Mouse (Mus musculus) limb, embryonic 10.5 days (tissue): ENCODE results near the gene Cuta. TPM values are rescaled to one million over a fixed set of nuclear protein-coding genes. Genes with fewer than 3 reads are reported as not detected.
A peak's percentile ranks its signal among the peaks of the same experiment; 100 is the strongest.
"Not testable (repeated sequence)": the region's sequence is repeated elsewhere in the genome, so short reads cannot be mapped to it uniquely, and the experiment has no call there.

Experiments
- DNase-seq: peaks from one replicate; pipeline ENCODE4 v3.0.0-alpha.2; 2017; ENCODE audit warnings: low spot score
- H3K27ac ChIP-seq: fragments of 300-500 bp; sonication (generic); 2 replicates; pipeline ENCODE4 v1.5.1; 2016; ENCODE audit warnings: mild to moderate bottlenecking
- H3K27me3 ChIP-seq: fragments of 300-500 bp; sonication (generic); 2 replicates; pipeline ENCODE4 v1.6.1; 2016; ENCODE audit warnings: low read depth, mild to moderate bottlenecking; ENCODE audit not compliant: poor library complexity, severe bottlenecking
- H3K36me3 ChIP-seq: fragments of 300-500 bp; sonication (generic); 2 replicates; pipeline ENCODE4 v1.6.1; 2016; ENCODE audit warnings: mild to moderate bottlenecking, moderate library complexity
- H3K4me1 ChIP-seq: fragments of 300-500 bp; sonication (generic); 2 replicates; pipeline ENCODE4 v1.6.1; 2016
- H3K4me3 ChIP-seq: fragments of 300-500 bp; sonication (generic); 2 replicates; pipeline ENCODE4 v1.5.1; 2016; ENCODE audit warnings: mild to moderate bottlenecking, moderate library complexity
- H3K9me3 ChIP-seq: fragments of 300-500 bp; sonication (generic); replicated peaks from 2 replicates; pipeline ENCODE4 v1.6.1; 2016; ENCODE audit warnings: mild to moderate bottlenecking
- WGBS: fragments of 180-500 bp; shearing (Covaris S2); methylation state at CpG from one replicate; pipeline ENCODE4 v1.1.7; 2016; 5-methylcytosine and 5-hydroxymethylcytosine counted together
- polyA plus RNA-seq: library from polyadenylated mRNA; unstranded; fragments of >200 nt; fragmentation: Nextera tagmentation; extraction: Ambion mirVana; gene quantifications from 2 replicates; pipeline ENCODE4 v1.2.1, GENCODE M21; 2016

The Cuta gene
- polyA plus RNA-seq, 1 experiment from 2014 or later, result 184 TPM

GRCm38 (mm10) chr17:26918343-26918742, 21.0 kb downstream of the Cuta start:
- Histone ChIP-seq H3K27ac (no peak overlapping the region), H3K4me1 (peaks cover 11% of the 10 kb centered on the region), H3K36me3 (peaks cover 33% of the 10 kb centered on the region), H3K27me3 (no peaks in the 10 kb centered on the region), H3K9me3 (no peaks in the 10 kb centered on the region), H3K4me3 (peak overlapping the region; percentile 81)
- no peak for DNase-seq
- WGBS, result 64% methylated on average over 2 of the region's 2 CpGs

GRCm38 (mm10) chr17:26917560-26917959, 21.8 kb downstream of the Cuta start:
- DNase-seq, H3K27me3 ChIP-seq, H3K9me3 ChIP-seq: not testable (repeated sequence)
- Histone ChIP-seq H3K4me3 (peak overlapping the region; percentile 81), H3K36me3 (peaks cover 26% of the 10 kb centered on the region), H3K27ac (peak overlapping the region; percentile 90), H3K4me1 (peaks cover 11% of the 10 kb centered on the region)
- WGBS, result under 1% methylated on average over 12 of the region's 12 CpGs

DNA sequence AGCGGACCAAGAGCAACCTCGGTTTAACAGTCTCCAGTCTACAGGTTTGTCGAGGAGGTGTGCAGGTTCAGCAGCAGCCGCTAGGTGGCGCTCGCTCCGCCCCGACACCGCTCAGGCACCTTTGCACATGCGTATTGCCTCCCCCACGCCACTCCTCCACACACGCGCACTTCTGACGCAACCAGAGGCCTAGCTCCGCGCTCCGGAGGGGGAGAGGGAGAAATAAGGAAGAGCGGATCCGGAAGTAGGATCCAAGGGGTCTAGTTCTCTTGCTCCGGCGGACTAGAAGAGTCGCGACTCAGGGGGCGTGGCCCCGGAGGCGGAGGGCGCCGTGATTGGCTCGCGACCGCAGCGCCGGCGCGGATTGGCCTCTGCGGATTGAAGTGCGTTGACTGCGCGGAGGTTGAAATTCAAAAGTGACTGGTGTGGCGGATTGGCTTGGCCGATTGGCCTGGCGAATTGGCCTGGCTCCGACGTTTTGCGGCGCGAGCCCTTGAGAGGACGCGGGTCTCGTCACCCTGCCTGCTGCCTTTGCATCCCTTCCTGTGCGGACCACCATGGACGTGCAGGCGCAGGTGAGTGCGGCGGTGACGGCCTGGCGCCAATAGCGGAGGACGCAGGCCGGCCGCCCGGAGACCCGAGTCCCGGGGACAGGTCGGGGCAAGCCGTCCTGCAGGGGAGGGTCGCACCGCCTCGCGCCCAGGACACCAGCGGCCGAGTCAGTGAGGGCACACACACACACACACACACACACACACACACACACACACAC, 22.5 kb downstream of the Cuta start, which contains the start of gene Kifc5b:
Gene Kifc5b (plus strand): TSS at position 381 of the 772 bp plus-strand sequence.
- WGBS, result under 1% methylated on average over 67 of the region's 72 CpGs

GRCm38 (mm10) chr17:26915248-26915647, 24.1 kb downstream of the Cuta start:
- no peaks in the 10 kb centered on the region for H3K9me3 ChIP-seq
- DNase-seq, result no peak
- peaks cover 9% of the 10 kb centered on the region; the same call in 1 of the 2 replicates for H3K36me3 ChIP-seq
- H3K27ac ChIP-seq, result no peak overlapping the region
- 71% methylated on average over 1 of the region's 1 CpGs for WGBS
- H3K27me3 ChIP-seq, result no peaks in the 10 kb centered on the region
- H3K4me3 ChIP-seq, result no peak overlapping the region
- peaks cover 11% of the 10 kb centered on the region for H3K4me1 ChIP-seq

More for the DNA sequence above, 22.5 kb downstream of the Cuta start, which contains the start of gene Kifc5b:
- H3K27me3 ChIP-seq, result no peaks in the 10 kb centered on the region
- no peaks in the 10 kb centered on the region for H3K9me3 ChIP-seq
- peak within 1 kb of the TSS; percentile 90 for H3K27ac ChIP-seq
- peaks cover 11% of the 10 kb centered on the region for H3K4me1 ChIP-seq
- peak within 1 kb of the TSS; percentile 81 for H3K4me3 ChIP-seq
- DNase-seq, result peak; percentile 100
- peaks cover 25% of the 10 kb centered on the region for H3K36me3 ChIP-seq

DNA sequence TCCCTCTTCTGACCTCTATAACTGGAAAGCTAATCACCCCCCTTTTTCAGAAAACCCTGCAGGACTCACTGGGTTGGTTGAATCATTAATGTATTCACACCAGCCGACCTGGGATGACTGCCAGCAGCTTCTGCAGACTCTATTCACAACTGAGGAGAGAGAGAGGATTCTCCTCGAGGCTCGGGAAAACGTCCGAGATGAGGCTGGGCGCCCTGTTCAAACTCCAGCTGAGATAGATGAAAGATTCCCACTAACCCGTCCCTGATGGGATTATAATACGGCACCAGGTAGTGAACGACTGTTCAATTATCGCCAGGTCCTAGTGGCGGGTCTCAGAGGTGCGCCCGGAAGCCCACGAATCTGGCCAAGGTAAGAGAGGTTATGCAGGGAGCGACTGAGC, 31.9 kb downstream of the Cuta start:
- not testable (repeated sequence) for H3K9me3 ChIP-seq, DNase-seq, H3K4me1 ChIP-seq, H3K27ac ChIP-seq, H3K36me3 ChIP-seq, H3K4me3 ChIP-seq, H3K27me3 ChIP-seq
- WGBS, result 94% methylated on average over 15 of the region's 15 CpGs

DNA sequence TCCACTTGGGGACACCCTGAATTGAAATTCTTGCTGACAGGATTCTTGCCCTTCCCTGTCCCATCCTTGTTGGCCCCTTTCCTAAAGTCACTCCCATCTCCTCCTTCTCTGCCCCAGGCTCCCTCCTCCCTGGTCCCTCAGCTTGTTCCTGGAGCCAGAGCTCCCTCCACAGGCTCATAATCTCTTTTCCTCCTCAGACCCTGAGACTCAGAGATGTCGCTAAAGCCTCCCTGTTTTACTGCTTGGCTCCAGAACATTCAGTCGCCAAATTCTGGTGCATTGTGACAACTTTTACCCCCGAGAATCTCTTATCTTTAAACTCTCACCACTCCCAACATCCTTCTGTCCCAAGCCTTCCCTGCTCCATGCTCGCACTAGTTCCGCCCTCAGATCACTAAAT, 35.0 kb downstream of the Cuta start:
- Histone ChIP-seq H3K27ac (no peak overlapping the region), H3K4me3 (no peak overlapping the region), H3K9me3 (no peaks in the 10 kb centered on the region), H3K36me3 (no peaks in the 10 kb centered on the region), H3K27me3 (no peaks in the 10 kb centered on the region), H3K4me1 (no peaks in the 10 kb centered on the region)
- 64% methylated on average over 5 of the region's 5 CpGs for WGBS
- DNase-seq, result no peak

- no peak for DNase-seq
- Histone ChIP-seq H3K4me3 (no peak overlapping the region), H3K9me3 (no peaks in the 10 kb centered on the region), H3K36me3 (no peaks in the 10 kb centered on the region), H3K27me3 (0 out of 2 replicates have a peak, but pooled peaks cover 6% of the 10 kb centered on the region), H3K27ac (no peak overlapping the region), H3K4me1 (no peaks in the 10 kb centered on the region)
- 85% methylated on average over 6 of the region's 6 CpGs for WGBS
Observed at GRCm38 (mm10) chr17:26900916-26901315, 38.5 kb downstream of the Cuta start.

DNA sequence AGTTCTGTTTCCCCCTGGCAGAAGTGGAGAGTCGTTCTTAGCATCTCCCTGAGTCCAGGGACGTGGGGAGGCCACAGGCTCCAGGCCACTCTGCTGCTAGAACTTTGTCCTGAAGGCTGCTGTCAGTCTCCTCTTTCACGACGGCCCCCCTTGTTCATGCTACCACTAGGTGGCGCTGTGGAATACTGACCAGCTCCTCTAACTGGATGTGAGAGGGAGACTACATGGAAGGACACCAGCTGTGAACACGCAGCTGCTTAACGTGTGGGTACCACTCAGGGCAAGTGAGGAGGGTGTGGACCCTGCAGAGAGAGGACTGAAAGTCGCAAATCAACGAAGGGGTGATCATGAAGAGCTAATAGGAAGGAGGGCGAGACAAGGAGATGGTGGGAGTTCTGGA, 43.8 kb downstream of the Cuta start:
- WGBS, result 14% methylated on average over 10 of the region's 10 CpGs
- Histone ChIP-seq H3K27ac (no peak overlapping the region), H3K4me3 (no peak overlapping the region), H3K9me3 (no peaks in the 10 kb centered on the region), H3K27me3 (0 out of 2 replicates have a peak, but pooled peaks cover 20% of the 10 kb centered on the region), H3K4me1 (peaks cover 24% of the 10 kb centered on the region), H3K36me3 (no peaks in the 10 kb centered on the region)
- peak; percentile 80 for DNase-seq

- H3K9me3 ChIP-seq, result no peaks in the 10 kb centered on the region
- no peak for DNase-seq
- H3K27ac ChIP-seq, result no peak overlapping the region
- peaks cover 24% of the 10 kb centered on the region for H3K4me1 ChIP-seq
- H3K4me3 ChIP-seq, result no peak overlapping the region
- 88% methylated on average over 6 of the region's 6 CpGs for WGBS
- H3K27me3 ChIP-seq, result 0 out of 2 replicates have a peak, but pooled peaks cover 20% of the 10 kb centered on the region
- H3K36me3 ChIP-seq, result no peaks in the 10 kb centered on the region
Observed at GRCm38 (mm10) chr17:26894342-26894741, 45.0 kb downstream of the Cuta start.

DNA sequence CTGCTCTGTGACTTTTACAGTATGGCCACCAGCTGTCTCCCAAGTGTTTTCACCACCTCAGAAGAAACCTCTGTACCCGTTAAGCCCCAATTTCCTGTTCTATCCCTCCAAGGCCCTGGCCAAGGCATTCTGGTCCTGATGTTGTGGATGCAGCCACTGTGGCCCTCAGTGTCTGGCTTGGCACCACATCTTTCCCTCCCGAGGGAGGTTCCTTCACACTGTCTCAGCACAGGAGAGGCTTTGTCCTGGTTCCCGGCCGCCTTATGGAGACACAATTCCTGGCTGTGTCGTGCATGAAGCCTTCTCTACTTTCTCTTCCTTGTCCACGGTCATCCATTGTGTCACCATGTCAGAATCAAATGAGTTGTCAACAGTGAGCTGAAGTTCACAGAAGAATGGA, 45.9 kb downstream of the Cuta start:
- H3K27me3 ChIP-seq, result peaks cover 22% of the 10 kb centered on the region; the same call in 1 of the 2 replicates
- no peak for DNase-seq
- H3K27ac ChIP-seq, result no peak overlapping the region
- 66% methylated on average over 6 of the region's 6 CpGs for WGBS
- no peak overlapping the region for H3K4me3 ChIP-seq
- no peaks in the 10 kb centered on the region for H3K36me3 ChIP-seq
- no peaks in the 10 kb centered on the region for H3K9me3 ChIP-seq
- peaks cover 24% of the 10 kb centered on the region for H3K4me1 ChIP-seq

- H3K27me3 ChIP-seq, result peaks cover 29% of the 10 kb centered on the region; the same call in 1 of the 2 replicates
- H3K4me1 ChIP-seq, result peaks cover 26% of the 10 kb centered on the region
- peak overlapping the region; percentile 28; the same call in 1 of the 2 replicates for H3K27ac ChIP-seq
- H3K9me3 ChIP-seq, result no peaks in the 10 kb centered on the region
- 56% methylated on average over 16 of the region's 16 CpGs for WGBS
- no peak overlapping the region for H3K4me3 ChIP-seq
- no peaks in the 10 kb centered on the region for H3K36me3 ChIP-seq
- DNase-seq, result no peak
Observed at GRCm38 (mm10) chr17:26892635-26893375, 46.6 kb downstream of the Cuta start.

GRCm38 (mm10) chr17:26887926-26888325, 51.4 kb downstream of the Cuta start:
- DNase-seq, result no peak
- WGBS, result 42% methylated on average over 3 of the region's 3 CpGs

More at GRCm38 (mm10) chr17:26887926-26888325, 51.4 kb downstream of the Cuta start:
- Histone ChIP-seq H3K27me3 (peaks cover 30% of the 10 kb centered on the region), H3K27ac (no peak overlapping the region), H3K4me3 (no peak overlapping the region), H3K9me3 (no peaks in the 10 kb centered on the region), H3K36me3 (no peaks in the 10 kb centered on the region), H3K4me1 (peaks cover 29% of the 10 kb centered on the region)
